Mouse (Mus musculus): Measurements from ENCODE around the gene D930007J09Rik.

D930007J09Rik gene

GRCm38 (mm10) chr13:32819926-32820325, 17.3 kb upstream of the D930007J09Rik start:
- no peak for DNase-seq (ENCODE audit: low spot score)

GRCm38 (mm10) chr13:32819241-32819640, 16.6 kb upstream of the D930007J09Rik start:
- DNase-seq (ENCODE audit: low spot score): no peak

GRCm38 (mm10) chr13:32807624-32808023, 5.0 kb upstream of the D930007J09Rik start:
- DNase-seq (ENCODE audit: low spot score): no peak

GRCm38 (mm10) chr13:32806820-32807219, 4.2 kb upstream of the D930007J09Rik start:
- no peak for DNase-seq (ENCODE audit: low spot score)

DNA sequence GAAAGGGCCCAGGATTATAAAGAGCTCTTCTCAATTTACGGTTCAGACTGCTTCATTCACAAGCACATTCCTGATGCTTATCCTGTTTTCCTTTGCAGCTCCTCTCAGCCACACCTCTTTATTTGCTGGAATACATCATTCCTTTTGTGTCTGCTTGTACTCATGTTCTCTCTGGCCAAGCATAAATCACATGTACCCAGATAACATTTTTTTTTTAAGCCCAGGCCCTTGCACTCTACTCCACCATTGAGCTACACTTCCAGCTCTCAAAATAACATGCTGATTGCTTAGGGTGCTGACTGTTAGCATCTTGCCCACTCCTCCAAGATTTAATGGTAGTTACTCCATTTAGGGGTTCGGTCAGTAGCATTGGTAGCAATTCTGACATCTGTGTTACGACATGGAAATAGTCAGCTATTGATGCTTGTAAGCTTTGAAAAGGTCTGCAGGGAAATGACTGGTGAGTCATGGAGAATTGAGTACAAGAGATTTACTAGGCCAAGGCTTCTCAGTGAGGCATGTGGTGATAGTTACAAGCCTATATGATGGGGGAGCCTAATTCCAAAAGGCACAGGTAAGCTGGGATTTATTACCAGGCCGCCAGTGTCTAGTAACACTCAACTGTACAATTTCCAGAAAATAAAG, 1.2 kb upstream of the D930007J09Rik start:
- no peak for DNase-seq (ENCODE audit: low spot score)

DNA sequence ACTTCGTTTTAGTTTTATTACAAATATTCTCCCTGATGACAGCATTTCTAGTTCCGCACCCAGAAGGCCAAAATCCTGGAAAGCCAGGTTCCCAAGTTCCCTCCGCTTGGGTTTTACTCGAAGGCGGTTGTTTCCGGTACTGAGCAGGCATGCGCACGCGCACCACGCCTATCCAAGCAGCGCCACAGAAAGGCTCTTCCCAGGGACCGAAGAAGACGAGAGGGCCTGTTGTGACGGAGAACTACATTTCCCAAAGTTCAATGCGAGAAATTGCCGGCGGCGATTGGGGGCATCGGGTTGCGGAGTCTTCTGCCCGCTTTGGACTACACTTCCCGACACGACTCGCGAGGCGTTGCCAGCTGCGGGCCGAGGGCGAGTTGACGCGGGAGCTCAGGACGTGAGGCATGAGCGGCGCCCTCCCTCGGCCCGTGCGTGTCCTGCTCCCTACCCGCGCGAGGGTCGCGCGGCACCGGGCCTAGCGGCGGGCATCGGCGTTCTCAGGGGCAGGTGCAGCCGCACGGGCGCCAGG, 892 bp downstream of the D930007J09Rik start, which contains the start of gene Wrnip1:
Wrnip1 (plus strand) TSS at position 346 of the 529 bp plus-strand sequence.
- DNase-seq (ENCODE audit: low spot score): peak; percentile 97

GRCm38 (mm10) chr13:32800859-32801258, 1.8 kb downstream of the D930007J09Rik start:
- DNase-seq (ENCODE audit: low spot score): peak; percentile 49

- DNase-seq (ENCODE audit: low spot score): no peak
These were observed 3.5 kb downstream of the D930007J09Rik start for GRCm38 (mm10) chr13:32799131-32799530.

DNA sequence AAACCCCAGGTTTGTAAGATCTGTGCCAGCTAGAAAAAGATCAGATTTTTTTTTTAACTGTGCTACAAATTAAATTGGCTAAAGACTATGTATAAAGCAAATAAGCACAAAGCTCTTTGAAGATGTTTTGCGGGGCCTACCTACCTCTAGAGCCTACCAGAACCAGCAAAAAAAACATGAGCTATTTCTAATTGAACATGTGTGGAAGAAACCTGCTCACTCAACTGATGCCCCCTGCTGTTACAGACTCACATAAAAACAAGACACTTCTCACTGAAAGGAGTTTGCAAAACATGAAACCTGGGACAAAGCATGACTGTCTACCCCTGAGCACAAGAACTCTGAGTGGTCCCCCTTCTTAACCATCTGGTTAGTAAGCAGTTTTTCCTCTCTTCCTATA, 5.6 kb downstream of the D930007J09Rik start:
- DNase-seq (ENCODE audit: low spot score): no peak

- DNase-seq (ENCODE audit: low spot score): no peak
These were observed 7.5 kb downstream of the D930007J09Rik start for GRCm38 (mm10) chr13:32795166-32795565.

- no peak for DNase-seq (ENCODE audit: low spot score)
These were observed 8.0 kb downstream of the D930007J09Rik start for GRCm38 (mm10) chr13:32794619-32795018.

- no peak for DNase-seq (ENCODE audit: low spot score)
These were observed 12.9 kb downstream of the D930007J09Rik start for GRCm38 (mm10) chr13:32789781-32790180.

GRCm38 (mm10) chr13:32787584-32787983, 15.1 kb downstream of the D930007J09Rik start:
- DNase-seq (ENCODE audit: low spot score): no peak

DNA sequence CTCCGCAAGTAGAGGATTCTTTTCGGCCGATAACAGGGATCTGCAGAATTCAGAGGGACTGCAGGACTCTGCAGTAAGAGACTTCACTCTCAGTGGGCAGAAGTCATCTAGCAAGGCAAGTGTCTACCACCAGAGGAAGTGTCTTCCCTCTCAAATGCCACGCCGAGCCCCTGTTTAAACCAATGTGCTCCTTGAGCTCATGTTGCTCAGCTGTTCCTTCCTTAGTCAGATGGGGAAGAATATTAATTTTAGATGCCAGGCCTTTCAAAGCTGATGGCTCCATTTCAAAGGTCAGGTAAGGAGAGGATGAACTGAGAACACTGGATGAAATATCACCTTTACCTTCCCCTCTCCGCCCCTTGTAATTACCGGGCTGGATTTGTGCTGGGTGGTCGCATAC, 18.8 kb downstream of the D930007J09Rik start, which contains the start of gene Mylk4:
Mylk4 (minus strand) TSS at position 139 of the 400 bp plus-strand sequence.
- no peak for DNase-seq (ENCODE audit: low spot score)

DNA sequence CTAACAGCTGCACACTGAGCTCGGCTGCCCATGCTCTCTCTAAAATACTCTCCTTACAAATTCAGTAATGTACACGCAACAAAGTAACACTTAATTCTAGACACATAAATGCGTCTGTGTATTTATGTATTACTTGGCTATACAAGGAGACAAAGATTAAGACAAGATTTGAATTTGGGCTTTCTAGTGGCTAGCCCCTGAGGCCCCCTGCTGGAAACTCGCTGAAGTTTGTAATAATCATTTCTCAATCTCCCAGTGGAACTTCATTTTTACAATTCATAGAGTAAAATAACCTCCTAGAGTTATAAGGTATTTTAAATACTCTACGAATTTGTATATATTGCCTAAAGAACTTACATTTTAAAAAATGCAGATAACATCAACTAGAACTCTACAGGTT, 19.6 kb downstream of the D930007J09Rik start:
- DNase-seq (ENCODE audit: low spot score): no peak

GRCm38 (mm10) chr13:32778861-32779260, 23.8 kb downstream of the D930007J09Rik start:
- DNase-seq (ENCODE audit: low spot score): no peak

DNA sequence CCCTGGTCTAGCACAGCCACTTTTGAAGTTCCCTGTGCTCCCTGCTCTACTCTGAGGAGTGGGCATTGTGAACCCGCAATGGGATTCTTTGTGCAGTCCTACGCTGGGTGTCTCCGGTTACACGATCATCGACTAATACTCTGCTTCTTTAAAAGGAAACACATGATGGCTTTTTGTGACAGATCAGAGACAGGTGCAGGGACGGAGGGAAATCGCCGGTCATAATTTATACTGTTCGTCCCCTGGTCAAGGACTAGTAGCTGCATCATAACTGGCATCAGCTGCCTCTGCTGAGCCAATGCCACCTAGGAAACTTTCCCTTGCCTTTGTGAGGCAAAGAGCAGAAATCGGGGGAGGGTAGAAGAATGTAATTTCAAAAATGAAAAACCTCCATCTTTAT, 26.3 kb downstream of the D930007J09Rik start:
- DNase-seq (ENCODE audit: low spot score): no peak

DNA sequence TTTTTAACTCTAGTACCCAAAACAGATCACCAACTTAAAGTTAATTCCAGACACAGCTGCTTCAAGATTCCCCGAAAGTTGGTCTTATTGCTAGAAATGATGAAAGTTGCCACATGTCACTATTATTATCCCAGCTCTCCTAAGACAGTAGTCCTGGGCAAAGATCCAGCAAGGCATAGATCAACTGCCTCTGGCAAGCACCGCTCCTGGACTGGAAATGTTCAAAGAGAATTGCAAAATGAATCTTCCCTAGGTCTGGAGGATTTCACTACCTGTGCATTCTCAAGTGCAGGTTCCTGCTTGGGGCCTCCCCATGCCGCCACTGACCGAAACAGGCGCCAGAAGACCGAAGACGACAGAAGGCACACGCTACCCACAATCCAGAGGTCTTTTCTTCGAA, 26.8 kb downstream of the D930007J09Rik start:
- no peak for DNase-seq (ENCODE audit: low spot score)

GRCm38 (mm10) chr13:32769960-32770359, 32.7 kb downstream of the D930007J09Rik start:
- DNase-seq (ENCODE audit: low spot score): no peak

DNA sequence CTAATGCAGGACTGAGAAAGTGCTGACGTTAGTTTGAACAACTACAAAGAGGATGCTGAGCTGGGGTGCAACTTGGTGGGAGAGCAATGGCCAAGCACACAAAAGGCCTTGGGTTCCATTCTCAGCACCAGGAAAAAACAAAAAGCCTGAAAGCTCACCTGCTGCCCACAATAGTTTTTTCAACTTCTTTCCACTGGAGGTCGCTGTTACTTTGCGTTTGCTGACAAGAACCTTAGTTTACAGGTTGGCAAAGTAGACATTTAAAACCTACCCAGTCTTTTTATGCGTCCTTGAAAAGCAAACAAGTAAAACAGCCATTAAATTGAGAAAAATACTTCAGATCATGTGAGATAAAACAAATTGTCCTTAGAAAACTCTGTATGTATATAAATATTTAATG, 34.5 kb downstream of the D930007J09Rik start:
- DNase-seq (ENCODE audit: low spot score): peak; percentile 4

DNA sequence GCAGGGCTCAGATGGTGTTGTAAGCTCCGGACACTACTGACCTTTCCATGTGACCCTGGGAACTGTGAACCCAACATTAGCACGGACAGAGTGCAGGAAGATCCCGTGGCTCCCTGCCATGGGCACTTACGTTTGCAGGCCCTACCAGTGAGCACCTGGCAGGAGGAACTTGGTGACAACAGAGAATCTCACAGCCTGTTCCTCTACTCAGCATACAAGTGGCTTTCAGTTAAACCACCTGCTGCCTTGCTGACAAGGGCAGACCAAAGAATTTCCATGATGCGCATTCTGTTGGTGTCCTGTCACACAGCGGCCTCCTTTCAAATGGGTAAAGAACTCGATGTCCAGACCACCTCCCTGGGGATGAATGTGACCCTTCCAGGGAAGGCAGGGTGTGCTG, 38.2 kb downstream of the D930007J09Rik start:
- DNase-seq (ENCODE audit: low spot score): no peak

DNA sequence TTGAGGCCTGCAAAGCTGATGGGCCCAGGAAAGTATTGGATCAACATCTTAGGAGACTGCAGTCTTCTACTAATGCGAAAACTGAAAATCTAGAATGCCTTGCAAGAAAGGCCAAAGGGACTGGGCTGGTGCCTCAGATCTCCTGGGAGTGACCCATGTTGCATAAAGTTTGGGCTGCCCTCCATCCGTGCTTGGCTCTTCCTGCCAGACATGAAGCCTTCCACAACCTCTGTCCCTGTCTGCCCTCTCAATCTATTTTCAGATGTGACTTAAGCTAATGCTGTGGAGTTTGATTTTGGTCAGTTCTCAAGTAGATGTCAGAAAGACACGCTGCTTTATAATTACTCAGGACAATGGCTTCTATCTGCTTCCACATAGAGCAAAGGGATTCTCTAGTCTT, 39.5 kb downstream of the D930007J09Rik start:
- DNase-seq (ENCODE audit: low spot score): no peak

- no peak for DNase-seq (ENCODE audit: low spot score)
These were observed 41.9 kb downstream of the D930007J09Rik start for GRCm38 (mm10) chr13:32760795-32761194.

DNA sequence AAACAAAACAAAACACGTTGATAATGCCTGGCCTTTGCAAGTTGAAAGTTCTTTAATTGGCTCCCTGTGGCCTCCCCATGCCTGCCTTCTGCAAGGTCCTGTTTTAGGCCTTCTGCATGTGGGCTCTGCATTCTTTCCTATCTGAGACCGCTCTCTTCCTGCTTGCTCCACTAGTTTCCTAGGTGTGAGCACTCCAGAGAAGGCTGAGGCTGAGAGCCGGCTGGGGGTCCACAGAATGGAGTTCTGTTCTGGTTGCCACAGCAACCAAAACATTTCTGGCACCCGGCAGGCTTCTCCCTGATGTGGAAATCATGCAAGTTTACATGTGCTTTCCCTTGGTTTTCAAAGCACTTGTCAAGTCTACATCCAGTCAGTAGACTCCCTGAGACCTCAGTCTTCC, 43.6 kb downstream of the D930007J09Rik start:
- no peak for DNase-seq (ENCODE audit: low spot score)
